Mouse (Mus musculus) neural tube, postnatal 0 days (tissue): Measurements from ENCODE around the gene Sft2d2. TPM values are rescaled to one million over a fixed set of nuclear protein-coding genes. Genes with fewer than 3 reads are reported as not detected.

ENCODE experiments used
- polyA plus RNA-seq: library from polyadenylated mRNA; unstranded; fragments of >200 nt; fragmentation: Nextera tagmentation; extraction: Ambion mirVana; gene quantifications from 2 replicates; pipeline ENCODE4 v1.2.1, GENCODE M21; 2015

Gene Sft2d2
- polyA plus RNA-seq, result 5.6 and 6.9 TPM in 2 replicates

GRCm38 (mm10) chr1:165193880-165194661, at the start of gene Sft2d2:
TSS of gene Sft2d2 (minus strand) at chr1:165194438.

GRCm38 (mm10) chr1:165236321-165237298, 42.4 kb upstream of the Sft2d2 start, which contains the start of gene Tiprl:
TSS of gene Tiprl (minus strand) at chr1:165236996.

GRCm38 (mm10) chr1:165160723-165161405, 33.4 kb downstream of the Sft2d2 start, which contains the start of gene Tbx19:
TSS of gene Tbx19 (minus strand) at chr1:165160773.

Other genes with a start within 250 kb of the Sft2d2 start
- gene Tbx19, start 33.7 kb downstream of the Sft2d2 start, polyA plus RNA-seq, result not detected in 2 replicates
- gene Tiprl, start 42.6 kb upstream of the Sft2d2 start, polyA plus RNA-seq, result 111 and 112 TPM in 2 replicates
- 1.9 and 2.5 TPM in 2 replicates for gene Gpr161, start 101.4 kb upstream of the Sft2d2 start, polyA plus RNA-seq